Mouse (Mus musculus): Measurements from ENCODE around the gene Bcl7c. TPM values are rescaled to one million over a fixed set of nuclear protein-coding genes. Genes with fewer than 3 reads are reported as not detected.
"Not testable (repeated sequence)": the region's sequence is repeated elsewhere in the genome, so short reads cannot be mapped to it uniquely, and the experiment has no call there.

Gene Bcl7c
- total RNA-seq, 2 experiments from 2014 or later: 8.6 to 30.2 TPM

- ATAC-seq (ENCODE audit: poor library complexity, severe bottlenecking): no peak
Measured at GRCm38 (mm10) chr7:127651624-127652023, 57.1 kb downstream of the Bcl7c start.

- ATAC-seq (ENCODE audit: poor library complexity, severe bottlenecking): no peak
Measured at GRCm38 (mm10) chr7:127649206-127649605, 59.5 kb downstream of the Bcl7c start.

- ATAC-seq (ENCODE audit: poor library complexity, severe bottlenecking): no peak
Measured at GRCm38 (mm10) chr7:127648516-127649201, 60.1 kb downstream of the Bcl7c start.

- not testable (repeated sequence) for ATAC-seq (ENCODE audit: poor library complexity, severe bottlenecking)
Measured at GRCm38 (mm10) chr7:127647576-127647975, 61.2 kb downstream of the Bcl7c start.

GRCm38 (mm10) chr7:127646363-127646762, 62.4 kb downstream of the Bcl7c start:
- ATAC-seq (ENCODE audit: poor library complexity, severe bottlenecking): no peak

- ATAC-seq (ENCODE audit: poor library complexity, severe bottlenecking): no peak
Measured at GRCm38 (mm10) chr7:127642254-127642653, 66.5 kb downstream of the Bcl7c start.

- no peak for ATAC-seq (ENCODE audit: poor library complexity, severe bottlenecking)
Measured at GRCm38 (mm10) chr7:127641260-127641659, 67.5 kb downstream of the Bcl7c start.

GRCm38 (mm10) chr7:127636963-127637362, 71.8 kb downstream of the Bcl7c start:
- ATAC-seq (ENCODE audit: poor library complexity, severe bottlenecking): no peak

- ATAC-seq (ENCODE audit: poor library complexity, severe bottlenecking): no peak
Measured at GRCm38 (mm10) chr7:127631416-127631815, 77.3 kb downstream of the Bcl7c start.

GRCm38 (mm10) chr7:127628646-127629045, 80.1 kb downstream of the Bcl7c start:
- no peak for ATAC-seq (ENCODE audit: poor library complexity, severe bottlenecking)

GRCm38 (mm10) chr7:127626471-127626870, 82.3 kb downstream of the Bcl7c start:
- ATAC-seq (ENCODE audit: poor library complexity, severe bottlenecking): no peak

GRCm38 (mm10) chr7:127626039-127626438, 82.7 kb downstream of the Bcl7c start:
- ATAC-seq (ENCODE audit: poor library complexity, severe bottlenecking): no peak

GRCm38 (mm10) chr7:127618402-127618801, 90.3 kb downstream of the Bcl7c start:
- not testable (repeated sequence) for ATAC-seq (ENCODE audit: poor library complexity, severe bottlenecking)

GRCm38 (mm10) chr7:127617962-127618361, 90.8 kb downstream of the Bcl7c start:
- ATAC-seq (ENCODE audit: poor library complexity, severe bottlenecking): no peak

- no peak for ATAC-seq (ENCODE audit: poor library complexity, severe bottlenecking)
Measured at GRCm38 (mm10) chr7:127616881-127617280, 91.9 kb downstream of the Bcl7c start.

- ATAC-seq (ENCODE audit: poor library complexity, severe bottlenecking): no peak
Measured at GRCm38 (mm10) chr7:127616336-127616735, 92.4 kb downstream of the Bcl7c start.

- ATAC-seq (ENCODE audit: poor library complexity, severe bottlenecking): peak; percentile 41
Measured at GRCm38 (mm10) chr7:127614891-127615843, 93.6 kb downstream of the Bcl7c start, which contains the start of gene Zfp629. Gene Zfp629 (minus strand): TSS chr7:127615797.

- ATAC-seq (ENCODE audit: poor library complexity, severe bottlenecking): peak; percentile 50
Measured at GRCm38 (mm10) chr7:127614511-127614890, 94.2 kb downstream of the Bcl7c start.

- ATAC-seq (ENCODE audit: poor library complexity, severe bottlenecking): no peak
Measured at GRCm38 (mm10) chr7:127614091-127614490, 94.6 kb downstream of the Bcl7c start.

- no peak for ATAC-seq (ENCODE audit: poor library complexity, severe bottlenecking)
Measured at GRCm38 (mm10) chr7:127613501-127613900, 95.2 kb downstream of the Bcl7c start.

- ATAC-seq (ENCODE audit: poor library complexity, severe bottlenecking): no peak
Measured at GRCm38 (mm10) chr7:127611561-127611960, 97.2 kb downstream of the Bcl7c start.

Data from megakaryocyte, adult 5-6 weeks (primary cell).